Mouse (Mus musculus) heart, embryonic 16.5 days (tissue): Measurements from ENCODE around the gene Lsm14b. TPM values are rescaled to one million over a fixed set of nuclear protein-coding genes. Genes with fewer than 3 reads are reported as not detected.

Experiments used
- ATAC-seq: fragments of 200-750 bp; cut with Nextera tagmentation; replicated peaks from 2 replicates; pipeline ENCODE4 v1.8.0; 2017; ENCODE audit warnings: moderate number of reproducible peaks; ENCODE audit not compliant: insufficient read depth, low FRiP score; ENCODE audit errors: extremely low read depth
- H3K27ac ChIP-seq: fragments of 300-500 bp; sonication (generic); 2 replicates; pipeline ENCODE4 v1.5.1; 2014; ENCODE audit warnings: mild to moderate bottlenecking, low read length, control low read depth, moderate library complexity
- H3K27me3 ChIP-seq: fragments of 300-500 bp; sonication (generic); 2 replicates; pipeline ENCODE4 v1.6.1; 2014; ENCODE audit warnings: low read length, mixed read lengths; ENCODE audit not compliant: control insufficient read depth, insufficient read depth
- H3K36me3 ChIP-seq: fragments of 300-500 bp; sonication (generic); 2 replicates; pipeline ENCODE4 v1.6.1; 2014; ENCODE audit not compliant: control insufficient read depth, insufficient read depth
- H3K4me1 ChIP-seq: fragments of 300-500 bp; sonication (generic); 2 replicates; pipeline ENCODE4 v1.6.1; 2014; ENCODE audit warnings: low read length, mixed read lengths; ENCODE audit not compliant: control insufficient read depth, insufficient read depth
- H3K4me2 ChIP-seq: fragments of 300-500 bp; sonication (generic); 2 replicates; pipeline ENCODE4 v1.6.1; 2014; ENCODE audit warnings: low read depth, mild to moderate bottlenecking, control low read depth, low read length
- H3K4me3 ChIP-seq: fragments of 300-500 bp; sonication (generic); 2 replicates; pipeline ENCODE4 v1.5.1; 2014; ENCODE audit warnings: mild to moderate bottlenecking, control low read depth, low read length
- H3K9ac ChIP-seq: fragments of 300-500 bp; sonication (generic); 2 replicates; pipeline ENCODE4 v1.6.1; 2014; ENCODE audit warnings: low read length, control low read depth
- H3K9me3 ChIP-seq: fragments of 300-500 bp; sonication (generic); replicated peaks from 2 replicates; pipeline ENCODE4 v1.6.1; 2016; ENCODE audit warnings: low read length; ENCODE audit not compliant: control insufficient read depth
- WGBS: fragments of 180-500 bp; shearing (Covaris S2); extraction: QIAGEN DNeasy Blood & Tissue Kit; methylation state at CpG from one replicate; pipeline ENCODE4 v1.1.7; 2014; 5-methylcytosine and 5-hydroxymethylcytosine counted together
- polyA plus RNA-seq: library from polyadenylated mRNA; unstranded; fragments of >200 nt; fragmentation: Nextera tagmentation; extraction: Ambion mirVana; gene quantifications from 2 replicates; pipeline ENCODE4 v1.2.1, GENCODE M21; 2015

The Lsm14b gene
- polyA plus RNA-seq, 1 experiment from 2014 or later, result 4.5 TPM

GRCm38 (mm10) chr2:179982715-179983114 lies 42.1 kb upstream of the Lsm14b start:
- ATAC-seq, result no peak
- peaks cover 31% of the 10 kb centered on the region for H3K4me1 ChIP-seq
- no peaks in the 10 kb centered on the region for H3K27me3 ChIP-seq
- 85% methylated on average over 3 of the region's 3 CpGs for WGBS
- H3K4me2 ChIP-seq, result no peak overlapping the region
- no peaks in the 10 kb centered on the region for H3K9me3 ChIP-seq
- no peak overlapping the region for H3K27ac ChIP-seq
- H3K36me3 ChIP-seq, result no peaks in the 10 kb centered on the region
- H3K9ac ChIP-seq, result no peak overlapping the region
- H3K4me3 ChIP-seq, result no peak overlapping the region

GRCm38 (mm10) chr2:179984830-179985229 lies 40.0 kb upstream of the Lsm14b start:
- peak overlapping the region; percentile 9 for H3K27ac ChIP-seq
- no peak overlapping the region for H3K4me3 ChIP-seq
- peak; percentile 83 for ATAC-seq
- peak overlapping the region; percentile 28; the same call in 1 of the 2 replicates for H3K4me2 ChIP-seq
- no peaks in the 10 kb centered on the region for H3K27me3 ChIP-seq
- no peaks in the 10 kb centered on the region for H3K36me3 ChIP-seq
- H3K9me3 ChIP-seq, result no peaks in the 10 kb centered on the region
- WGBS, result 19% methylated on average over 7 of the region's 7 CpGs
- H3K9ac ChIP-seq, result no peak overlapping the region
- peaks cover 27% of the 10 kb centered on the region for H3K4me1 ChIP-seq

GRCm38 (mm10) chr2:179985695-179986094 lies 39.1 kb upstream of the Lsm14b start:
- no peak overlapping the region for H3K4me3 ChIP-seq
- no peaks in the 10 kb centered on the region for H3K9me3 ChIP-seq
- H3K27ac ChIP-seq, result no peak overlapping the region; the same call in 1 of the 2 replicates
- 95% methylated on average over 1 of the region's 1 CpGs for WGBS
- peaks cover 20% of the 10 kb centered on the region for H3K4me1 ChIP-seq
- H3K4me2 ChIP-seq, result no peak overlapping the region
- ATAC-seq, result no peak
- H3K27me3 ChIP-seq, result no peaks in the 10 kb centered on the region
- no peak overlapping the region for H3K9ac ChIP-seq
- H3K36me3 ChIP-seq, result no peaks in the 10 kb centered on the region

- Histone ChIP-seq H3K9me3 (no peaks in the 10 kb centered on the region), H3K27me3 (no peaks in the 10 kb centered on the region), H3K4me3 (no peak overlapping the region), H3K4me1 (peaks cover 25% of the 10 kb centered on the region), H3K9ac (no peak overlapping the region), H3K36me3 (no peaks in the 10 kb centered on the region), H3K4me2 (no peak overlapping the region), H3K27ac (no peak overlapping the region)
- WGBS, result 63% methylated on average over 10 of the region's 10 CpGs
- ATAC-seq, result no peak
Measured at GRCm38 (mm10) chr2:179986437-179987022, 38.3 kb upstream of the Lsm14b start.

GRCm38 (mm10) chr2:179989098-179989497 lies 35.7 kb upstream of the Lsm14b start:
- Histone ChIP-seq H3K27ac (no peak overlapping the region), H3K36me3 (no peaks in the 10 kb centered on the region), H3K9me3 (no peaks in the 10 kb centered on the region), H3K9ac (no peak overlapping the region), H3K27me3 (no peaks in the 10 kb centered on the region), H3K4me2 (no peak overlapping the region), H3K4me1 (peaks cover 21% of the 10 kb centered on the region), H3K4me3 (no peak overlapping the region)
- WGBS, result 65% methylated on average over 1 of the region's 1 CpGs
- no peak for ATAC-seq

GRCm38 (mm10) chr2:179993071-179993470 lies 31.7 kb upstream of the Lsm14b start:
- Histone ChIP-seq H3K4me2 (no peak overlapping the region), H3K4me1 (peaks cover 6% of the 10 kb centered on the region; the same call in 1 of the 2 replicates), H3K9me3 (no peaks in the 10 kb centered on the region), H3K9ac (no peak overlapping the region), H3K27ac (no peak overlapping the region), H3K27me3 (no peaks in the 10 kb centered on the region), H3K4me3 (no peak overlapping the region), H3K36me3 (no peaks in the 10 kb centered on the region)
- 77% methylated on average over 5 of the region's 5 CpGs for WGBS
- ATAC-seq, result no peak

GRCm38 (mm10) chr2:179998431-179998830 lies 26.4 kb upstream of the Lsm14b start:
- WGBS, result 55% methylated on average over 4 of the region's 4 CpGs
- ATAC-seq, result no peak

GRCm38 (mm10) chr2:180001635-180002034 lies 23.2 kb upstream of the Lsm14b start:
- Histone ChIP-seq H3K4me2 (no peak overlapping the region), H3K9me3 (no peaks in the 10 kb centered on the region), H3K9ac (no peak overlapping the region), H3K36me3 (no peaks in the 10 kb centered on the region), H3K27ac (no peak overlapping the region), H3K4me3 (no peak overlapping the region), H3K27me3 (no peaks in the 10 kb centered on the region), H3K4me1 (no peaks in the 10 kb centered on the region)
- WGBS, result 82% methylated on average over 9 of the region's 9 CpGs
- no peak for ATAC-seq

More at GRCm38 (mm10) chr2:179998431-179998830, 26.4 kb upstream of the Lsm14b start:
- no peak overlapping the region for H3K4me2 ChIP-seq
- H3K27me3 ChIP-seq, result no peaks in the 10 kb centered on the region
- H3K4me3 ChIP-seq, result no peak overlapping the region
- no peaks in the 10 kb centered on the region for H3K4me1 ChIP-seq
- H3K9ac ChIP-seq, result no peak overlapping the region
- H3K36me3 ChIP-seq, result no peaks in the 10 kb centered on the region
- H3K9me3 ChIP-seq, result no peaks in the 10 kb centered on the region
- H3K27ac ChIP-seq, result no peak overlapping the region

- WGBS, result 46% methylated on average over 5 of the region's 5 CpGs
- ATAC-seq, result no peak
- no peaks in the 10 kb centered on the region for H3K36me3 ChIP-seq
- peaks cover 3% of the 10 kb centered on the region; the same call in 1 of the 2 replicates for H3K9me3 ChIP-seq
- H3K27ac ChIP-seq, result no peak overlapping the region
- no peak overlapping the region for H3K4me3 ChIP-seq
- H3K4me1 ChIP-seq, result no peaks in the 10 kb centered on the region
- H3K27me3 ChIP-seq, result no peaks in the 10 kb centered on the region
- no peak overlapping the region for H3K9ac ChIP-seq
- H3K4me2 ChIP-seq, result no peak overlapping the region
Measured at GRCm38 (mm10) chr2:180005656-180006351, 19.0 kb upstream of the Lsm14b start.
